Mouse (Mus musculus) small intestine, adult 2 months (tissue): ENCODE results near the gene Vipr2.

ENCODE experiments used
- CTCF ChIP-seq: fragments of 200-500 bp; IDR thresholded peaks from 2 replicates; pipeline ENCODE4 v1.5.1; 2012; ENCODE audit warnings: low read depth, mild to moderate bottlenecking, control low read depth, inconsistent platforms, low read length, moderate library complexity, mixed read lengths; ENCODE audit not compliant: insufficient replicate concordance, insufficient read length; ENCODE audit errors: extremely low read depth
- POLR2A ChIP-seq: fragments of 200-500 bp; IDR thresholded peaks from 2 replicates; pipeline ENCODE4 v1.6.1; 2012; ENCODE audit warnings: low read depth, mild to moderate bottlenecking, control low read depth, inconsistent platforms, low read length, moderate library complexity

DNA sequence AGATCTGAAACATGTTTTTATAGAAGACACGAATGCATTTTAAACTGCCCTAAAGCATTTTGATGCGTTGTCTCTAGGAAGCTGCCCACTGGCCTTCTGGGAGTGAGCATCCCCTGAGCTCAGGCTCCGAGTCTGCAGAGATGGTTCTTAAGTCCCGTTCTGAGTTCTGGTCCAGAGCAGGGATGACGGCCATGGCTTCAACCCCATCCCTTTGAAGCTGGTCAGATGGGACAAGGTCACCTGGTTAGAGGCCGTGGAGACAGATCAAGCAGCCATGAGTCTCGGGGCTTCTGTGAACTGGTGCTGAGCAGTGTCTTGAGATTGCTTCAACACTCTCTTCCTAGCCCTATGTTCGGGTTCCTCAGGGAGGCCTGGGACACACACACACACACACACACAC is 19.6 kb downstream of the Vipr2 start:
- TF ChIP-seq POLR2A: no peak
- TF ChIP-seq CTCF: no peak
